Mouse (Mus musculus) kidney, adult 9 months (tissue): Measurements from ENCODE around the gene Glod4.
A peak's percentile ranks its signal among the peaks of the same experiment; 100 is the strongest.

ENCODE experiments used
- DNase-seq: peaks from one replicate; pipeline ENCODE4 v3.0.0; 2022

Glod4 gene

GRCm38 (mm10) chr11:76144386-76144785 is 99.1 kb downstream of the Glod4 start:
- DNase-seq: peak; percentile 70

GRCm38 (mm10) chr11:76137996-76138395 is 105.5 kb downstream of the Glod4 start:
- no peak for DNase-seq

GRCm38 (mm10) chr11:76135641-76136437 is 107.7 kb downstream of the Glod4 start:
- DNase-seq: no peak

- peak; percentile 83 for DNase-seq
Measured at GRCm38 (mm10) chr11:76130859-76131258, 112.7 kb downstream of the Glod4 start.

- DNase-seq: no peak
Measured at GRCm38 (mm10) chr11:76125386-76125785, 118.1 kb downstream of the Glod4 start.

- no peak for DNase-seq
Measured at GRCm38 (mm10) chr11:76123517-76123916, 120.0 kb downstream of the Glod4 start.

- DNase-seq: peak; percentile 68
Measured at GRCm38 (mm10) chr11:76122571-76122970, 121.0 kb downstream of the Glod4 start.

- peak; percentile 90 for DNase-seq
Measured at GRCm38 (mm10) chr11:76121086-76121485, 122.4 kb downstream of the Glod4 start.

GRCm38 (mm10) chr11:76120407-76120901 is 123.1 kb downstream of the Glod4 start:
- peak; percentile 84 for DNase-seq

GRCm38 (mm10) chr11:76110416-76110815 is 133.1 kb downstream of the Glod4 start:
- DNase-seq: no peak

GRCm38 (mm10) chr11:76106551-76107496 is 136.7 kb downstream of the Glod4 start:
- DNase-seq: no peak

GRCm38 (mm10) chr11:76101154-76101553 is 142.4 kb downstream of the Glod4 start:
- DNase-seq: no peak

GRCm38 (mm10) chr11:76099193-76099975 is 144.1 kb downstream of the Glod4 start:
- peak; percentile 33 for DNase-seq

GRCm38 (mm10) chr11:76093610-76094009 is 149.9 kb downstream of the Glod4 start:
- DNase-seq: no peak

GRCm38 (mm10) chr11:76089776-76090175 is 153.7 kb downstream of the Glod4 start:
- DNase-seq: peak; percentile 81

- no peak for DNase-seq
Measured at GRCm38 (mm10) chr11:76088506-76088905, 155.0 kb downstream of the Glod4 start.

GRCm38 (mm10) chr11:76085898-76086591 is 157.5 kb downstream of the Glod4 start:
- DNase-seq: peak; percentile 71

GRCm38 (mm10) chr11:76084943-76085342 is 158.6 kb downstream of the Glod4 start:
- no peak for DNase-seq

GRCm38 (mm10) chr11:76083941-76084367 is 159.6 kb downstream of the Glod4 start:
- DNase-seq: no peak

GRCm38 (mm10) chr11:76081048-76081640 is 162.4 kb downstream of the Glod4 start:
- peak; percentile 70 for DNase-seq

GRCm38 (mm10) chr11:76080293-76080692 is 163.2 kb downstream of the Glod4 start:
- DNase-seq: peak; percentile 49
